In genomic region chr6:87806028-87806427, GRCm38 (mm10) we compare ENCODE assay signal across 15 mouse cellular contexts. TPM values are rescaled to one million over a fixed set of nuclear protein-coding genes. Genes with fewer than 3 reads are reported as not detected.
DNase-seq lines count a peak whose midpoint lies in the region; ATAC-seq and TF ChIP-seq lines count a peak whose summit lies in the region.
"Had no signal": no experiment of that assay in that cellular context is flagged by ENCODE, and none has a peak within 500 bp of the region (broad histone marks: within the 10 kb centered on the region; RNA-seq: fewer than 3 reads in every experiment).

No protein-coding gene starts in this region.

- 71% methylated on average over 2 of the region's 2 CpGs for WGBS in hindbrain, postnatal 0 days
- 82% methylated on average over 2 of the region's 2 CpGs for WGBS in hindbrain, embryonic 12.5 days
- 46% methylated on average over 2 of the region's 2 CpGs for WGBS in liver, embryonic 15.5 days (ENCODE audit: insufficient replicate concordance)
- 82% methylated on average over 2 of the region's 2 CpGs for WGBS in intestine, embryonic 15.5 days

- H3K27me3 ChIP-seq in hindbrain, postnatal 0 days (ENCODE audit: insufficient read depth, low read length), result no peaks in the 10 kb centered on the region
- H3K27me3 ChIP-seq in hindbrain, embryonic 12.5 days, result no peaks in the 10 kb centered on the region
- no peaks in the 10 kb centered on the region for H3K27me3 ChIP-seq in liver, embryonic 15.5 days
- no peaks in the 10 kb centered on the region for H3K27me3 ChIP-seq in intestine, embryonic 15.5 days (replicated peaks)
- H3K27me3 ChIP-seq: embryonic facial prominence, embryonic 13.5 days; forebrain, embryonic 15.5 days had no signal

- intact Hi-C loops in left cerebral cortex, postnatal 10 days (cut with DNase I), result no loop called here

- peaks cover 10% of the 10 kb centered on the region for H3K4me1 ChIP-seq in hindbrain, postnatal 0 days (ENCODE audit: insufficient read depth, low read length)
- H3K4me1 ChIP-seq in hindbrain, embryonic 12.5 days, result peaks cover 4% of the 10 kb centered on the region
- H3K4me1 ChIP-seq in liver, embryonic 15.5 days (replicated peaks), result peaks cover 83% of the 10 kb centered on the region
- H3K4me1 ChIP-seq in intestine, embryonic 15.5 days (replicated peaks), result peaks cover 18% of the 10 kb centered on the region

- no peak overlapping the region for H3K4me3 ChIP-seq in hindbrain, postnatal 0 days (ENCODE audit: low read length)
- no peak overlapping the region for H3K4me3 ChIP-seq in hindbrain, embryonic 12.5 days
- no peak overlapping the region for H3K4me3 ChIP-seq in liver, embryonic 15.5 days (replicated peaks)
- H3K4me3 ChIP-seq in intestine, embryonic 15.5 days (replicated peaks), result no peak overlapping the region
- H3K4me3 ChIP-seq: embryonic facial prominence, embryonic 13.5 days; forebrain, embryonic 15.5 days; hindbrain, embryonic 13.5 days had no signal

- H3K9ac ChIP-seq in hindbrain, postnatal 0 days (replicated peaks; ENCODE audit: low read length), result no peak overlapping the region
- no peak overlapping the region for H3K9ac ChIP-seq in hindbrain, embryonic 12.5 days
- no peak overlapping the region for H3K9ac ChIP-seq in liver, embryonic 15.5 days
- no peak overlapping the region for H3K9ac ChIP-seq in intestine, embryonic 15.5 days
- H3K9ac ChIP-seq: embryonic facial prominence, embryonic 13.5 days; forebrain, embryonic 15.5 days; hindbrain, embryonic 13.5 days had no signal

- no peak overlapping the region for H3K4me2 ChIP-seq in hindbrain, postnatal 0 days (ENCODE audit: low read depth, low read length)
- no peak overlapping the region for H3K4me2 ChIP-seq in hindbrain, embryonic 12.5 days (replicated peaks)
- H3K4me2 ChIP-seq in liver, embryonic 15.5 days, result no peak overlapping the region
- H3K4me2 ChIP-seq in intestine, embryonic 15.5 days (replicated peaks), result no peak overlapping the region
- H3K4me2 ChIP-seq: embryonic facial prominence, embryonic 13.5 days; forebrain, embryonic 15.5 days; hindbrain, embryonic 13.5 days had no signal

- ATAC-seq in hindbrain, postnatal 0 days, result no peak
- ATAC-seq in hindbrain, embryonic 12.5 days (ENCODE audit: low FRiP score), result no peak
- no peak for ATAC-seq in liver, embryonic 15.5 days (ENCODE audit: insufficient read depth)
- ATAC-seq in intestine, embryonic 15.5 days, result no peak
- ATAC-seq: forebrain, embryonic 15.5 days had no signal

- H3K9me3 ChIP-seq in hindbrain, postnatal 0 days (ENCODE audit: low read length), result no peaks in the 10 kb centered on the region
- no peaks in the 10 kb centered on the region for H3K9me3 ChIP-seq in hindbrain, embryonic 12.5 days (replicated peaks)
- H3K9me3 ChIP-seq in liver, embryonic 15.5 days (replicated peaks), result no peaks in the 10 kb centered on the region
- H3K9me3 ChIP-seq in intestine, embryonic 15.5 days, result no peaks in the 10 kb centered on the region
- H3K9me3 ChIP-seq: embryonic facial prominence, embryonic 13.5 days; forebrain, embryonic 15.5 days; hindbrain, embryonic 13.5 days had no signal

- peak; percentile 16 for TF ChIP-seq CTCF in hindbrain, postnatal 0 days (IDR thresholded peaks at IDR 0.05; ENCODE audit: low read depth)

- no peak overlapping the region for H3K27ac ChIP-seq in hindbrain, postnatal 0 days
- H3K27ac ChIP-seq in hindbrain, embryonic 12.5 days, result no peak overlapping the region
- peak overlapping the region; percentile 42; the same call in 1 of the 2 replicates for H3K27ac ChIP-seq in liver, embryonic 15.5 days (replicated peaks)
- H3K27ac ChIP-seq in intestine, embryonic 15.5 days, result no peak overlapping the region
- H3K27ac ChIP-seq: embryonic facial prominence, embryonic 13.5 days; forebrain, embryonic 15.5 days; hindbrain, embryonic 13.5 days had no signal

- H3K36me3 ChIP-seq in hindbrain, postnatal 0 days (ENCODE audit: insufficient read depth, low read length), result no peaks in the 10 kb centered on the region
- no peaks in the 10 kb centered on the region for H3K36me3 ChIP-seq in hindbrain, embryonic 12.5 days
- peaks cover 55% of the 10 kb centered on the region for H3K36me3 ChIP-seq in liver, embryonic 15.5 days (replicated peaks)
- H3K36me3 ChIP-seq in intestine, embryonic 15.5 days, result no peaks in the 10 kb centered on the region
- H3K36me3 ChIP-seq: forebrain, embryonic 15.5 days had no signal

- no peak for DNase-seq in hindbrain, postnatal 0 days (ENCODE audit: low spot score)
- DNase-seq in spleen, postnatal 36 days (ENCODE audit: low spot score in 2 of 2), result peak; percentile 53 to 57
- DNase-seq in spleen, adult 18-20 months, result no peak
- no peak for DNase-seq in embryo, embryonic 11 days
- no peak for DNase-seq in left cerebral cortex, postnatal 10 days (ENCODE audit: extremely low spot score in 1 of 2, low spot score in 2 of 2)
- DNase-seq: cerebellum, adult 2 months; gastrocnemius, postnatal 36 days; kidney, postnatal 36 days; left cerebral cortex, postnatal 4 days had no signal

RNA-seq across cellular contexts. Expression of gene Rab43, which starts 5.9 kb away (rescaled TPM):
- 18.6 and 27.3 TPM in 2 replicates for total RNA-seq in hindbrain, postnatal 0 days (2014; rRNA removed)
- polyA plus RNA-seq in hindbrain, postnatal 0 days (2015; fragmentation: Nextera tagmentation; extraction: Ambion mirVana), result 7.4 and 8.0 TPM in 2 replicates
- polyA plus RNA-seq in hindbrain, embryonic 12.5 days (2016; fragmentation: Nextera tagmentation; extraction: Ambion mirVana), result 12.2 and 13.1 TPM in 2 replicates
- polyA plus RNA-seq in liver, embryonic 15.5 days (2015; fragmentation: Nextera tagmentation; extraction: Ambion mirVana), result 33.2 and 44.8 TPM in 2 replicates
- 10 to 100 TPM; 17.4 to 17.6 TPM for total RNA-seq in left cerebral cortex, postnatal 10 days (2021)
- 11.0 and 12.2 TPM in 2 replicates for polyA plus RNA-seq in intestine, embryonic 15.5 days (2015; fragmentation: Nextera tagmentation; extraction: Ambion mirVana)

RNA-seq across cellular contexts. Expression of gene Gp9, which starts 28.2 kb away (rescaled TPM):
- total RNA-seq in hindbrain, postnatal 0 days (2014; rRNA removed), result 0.32 TPM in 1 of 2 replicates, not detected in the other
- polyA plus RNA-seq in hindbrain, postnatal 0 days (2015; fragmentation: Nextera tagmentation; extraction: Ambion mirVana), result 0.20 and 0.34 TPM in 2 replicates
- 1.8 and 2.6 TPM in 2 replicates for polyA plus RNA-seq in hindbrain, embryonic 12.5 days (2016; fragmentation: Nextera tagmentation; extraction: Ambion mirVana)
- polyA plus RNA-seq in liver, embryonic 15.5 days (2015; fragmentation: Nextera tagmentation; extraction: Ambion mirVana), result 26.8 and 29.9 TPM in 2 replicates
- total RNA-seq in left cerebral cortex, postnatal 10 days (2021), result under 1 TPM; 0.41 to 0.55 TPM
- 1.4 and 2.2 TPM in 2 replicates for polyA plus RNA-seq in intestine, embryonic 15.5 days (2015; fragmentation: Nextera tagmentation; extraction: Ambion mirVana)
- total RNA-seq: gastrocnemius, postnatal 36 days; left cerebral cortex, postnatal 4 days had no signal

RNA-seq across cellular contexts. Expression of gene Gm45140, which starts 29.6 kb away (rescaled TPM):
- total RNA-seq in hindbrain, postnatal 0 days (2014; rRNA removed), result 0.54 TPM in 1 of 2 replicates, not detected in the other
- polyA plus RNA-seq in hindbrain, postnatal 0 days (2015; fragmentation: Nextera tagmentation; extraction: Ambion mirVana), result 1.5 and 2.0 TPM in 2 replicates
- polyA plus RNA-seq in hindbrain, embryonic 12.5 days (2016; fragmentation: Nextera tagmentation; extraction: Ambion mirVana), result 4.1 and 5.0 TPM in 2 replicates
- polyA plus RNA-seq in liver, embryonic 15.5 days (2015; fragmentation: Nextera tagmentation; extraction: Ambion mirVana), result 3.0 and 4.1 TPM in 2 replicates
- 1 to 10 TPM; 2.1 to 3.9 TPM for total RNA-seq in left cerebral cortex, postnatal 10 days (2021)
- 3.3 and 4.1 TPM in 2 replicates for polyA plus RNA-seq in intestine, embryonic 15.5 days (2015; fragmentation: Nextera tagmentation; extraction: Ambion mirVana)

RNA-seq across cellular contexts. Expression of gene Isy1, which starts 32.6 kb away (rescaled TPM):
- 7.9 and 11.3 TPM in 2 replicates for total RNA-seq in hindbrain, postnatal 0 days (2014; rRNA removed)
- 27.4 and 31.5 TPM in 2 replicates for polyA plus RNA-seq in hindbrain, postnatal 0 days (2015; fragmentation: Nextera tagmentation; extraction: Ambion mirVana)
- polyA plus RNA-seq in hindbrain, embryonic 12.5 days (2016; fragmentation: Nextera tagmentation; extraction: Ambion mirVana), result 47.4 and 52.7 TPM in 2 replicates
- polyA plus RNA-seq in liver, embryonic 15.5 days (2015; fragmentation: Nextera tagmentation; extraction: Ambion mirVana), result 21.7 and 24.1 TPM in 2 replicates
- total RNA-seq in left cerebral cortex, postnatal 10 days (2021), result 10 to 100 TPM; 29.3 to 31.7 TPM
- 50.7 and 58.1 TPM in 2 replicates for polyA plus RNA-seq in intestine, embryonic 15.5 days (2015; fragmentation: Nextera tagmentation; extraction: Ambion mirVana)

RNA-seq across cellular contexts. Expression of gene Cnbp, which starts 44.9 kb away (rescaled TPM):
- total RNA-seq in hindbrain, postnatal 0 days (2014; rRNA removed), result 196 and 209 TPM in 2 replicates
- 660 and 682 TPM in 2 replicates for polyA plus RNA-seq in hindbrain, postnatal 0 days (2015; fragmentation: Nextera tagmentation; extraction: Ambion mirVana)
- 793 and 799 TPM in 2 replicates for polyA plus RNA-seq in hindbrain, embryonic 12.5 days (2016; fragmentation: Nextera tagmentation; extraction: Ambion mirVana)
- 526 and 529 TPM in 2 replicates for polyA plus RNA-seq in liver, embryonic 15.5 days (2015; fragmentation: Nextera tagmentation; extraction: Ambion mirVana)
- 100 to 1,000 TPM; 255 TPM for total RNA-seq in left cerebral cortex, postnatal 10 days (2021)
- polyA plus RNA-seq in intestine, embryonic 15.5 days (2015; fragmentation: Nextera tagmentation; extraction: Ambion mirVana), result 991 and 1,100 TPM in 2 replicates

Comparison
In these comparisons a context has a peak if more than half of its experiments do, and no peak if none do; other contexts are left out.
1. DNase-seq: peak in spleen, postnatal 36 days (2 of 2); none in hindbrain, postnatal 0 days (single experiment), spleen, adult 18-20 months (0 of 2), embryo, embryonic 11 days (single experiment) and left cerebral cortex, postnatal 10 days (0 of 2).